Mouse (Mus musculus): Measurements from ENCODE around the gene Gcc1. TPM values are rescaled to one million over a fixed set of nuclear protein-coding genes. Genes with fewer than 3 reads are reported as not detected.

Gcc1 gene
- 10 to 100 TPM; 19.7 to 21.9 TPM for total RNA-seq (2023)

GRCm38 (mm10) chr6:28428290-28428689 is at the start of gene Gcc1:
Gene Gcc1, minus strand, starts transcription at chr6:28428390.

GRCm38 (mm10) chr6:28474839-28475238 is 46.6 kb upstream of the Gcc1 start, which contains the start of gene Snd1:
Gene Snd1, plus strand, starts transcription at chr6:28475139.

GRCm38 (mm10) chr6:28449253-28449652 is 21.1 kb upstream of the Gcc1 start, which contains the start of gene Pax4:
Gene Pax4, minus strand, starts transcription at chr6:28449353.

GRCm38 (mm10) chr6:28427096-28427839 is 922 bp downstream of the Gcc1 start, which contains the start of gene Fscn3:
Gene Fscn3, plus strand, starts transcription at chr6:28427789.

GRCm38 (mm10) chr6:28423313-28423712 is 4.9 kb downstream of the Gcc1 start, which contains the start of gene Arf5:
Gene Arf5, plus strand, starts transcription at chr6:28423560.

GRCm38 (mm10) chr6:28397681-28398203 is 30.4 kb downstream of the Gcc1 start, which contains the start of gene Zfp800:
Gene Zfp800, minus strand, starts transcription at chr6:28398005.

Other genes with a start within 250 kb of the Gcc1 start
- 10 to 100 TPM; 25.7 to 26.6 TPM for gene Zfp800, start 30.4 kb downstream of the Gcc1 start, total RNA-seq (2023)
- gene Arf5, start 4.8 kb downstream of the Gcc1 start, total RNA-seq (2023), result 100 to 1,000 TPM; 171 to 175 TPM
- under 1 TPM; 0.28 to 0.35 TPM for gene Fscn3, start 601 bp downstream of the Gcc1 start, total RNA-seq (2023)
- not detected for gene Pax4, start 21.0 kb upstream of the Gcc1 start, total RNA-seq (2023)
- 10 to 100 TPM; 72.9 to 84.6 TPM for gene Snd1, start 46.7 kb upstream of the Gcc1 start, total RNA-seq (2023)